Mouse (Mus musculus) intestine, embryonic 16.5 days (tissue): ENCODE measurements around the gene Gm26920. TPM values are rescaled to one million over a fixed set of nuclear protein-coding genes. Genes with fewer than 3 reads are reported as not detected.

ENCODE experiments used
- ATAC-seq: fragments of 200-750 bp; cut with Nextera tagmentation; 2 replicates; pipeline ENCODE4 v1.8.0; 2017; ENCODE audit warnings: moderate TSS enrichment, moderate library complexity
- H3K27ac ChIP-seq: fragments of 300-500 bp; sonication (generic); 2 replicates; pipeline ENCODE4 v1.5.1; 2014; ENCODE audit warnings: mild to moderate bottlenecking, low read length
- H3K27me3 ChIP-seq: fragments of 300-500 bp; sonication (generic); replicated peaks from 2 replicates; pipeline ENCODE4 v1.6.1; 2014; ENCODE audit warnings: low read length, control low read depth, mixed read lengths; ENCODE audit not compliant: control insufficient read depth, insufficient read depth
- H3K36me3 ChIP-seq: fragments of 300-500 bp; sonication (generic); 2 replicates; pipeline ENCODE4 v1.6.1; 2014; ENCODE audit warnings: low read length, control low read depth; ENCODE audit not compliant: control insufficient read depth, insufficient read depth
- H3K4me1 ChIP-seq: fragments of 300-500 bp; sonication (generic); 2 replicates; pipeline ENCODE4 v1.6.1; 2014; ENCODE audit warnings: low read length, control low read depth, mixed read lengths; ENCODE audit not compliant: control insufficient read depth, insufficient read depth
- H3K4me2 ChIP-seq: fragments of 300-500 bp; sonication (generic); 2 replicates; pipeline ENCODE4 v1.6.1; 2014; ENCODE audit warnings: low read depth, low read length, control low read depth
- H3K4me3 ChIP-seq: fragments of 300-500 bp; sonication (generic); 2 replicates; pipeline ENCODE4 v1.5.1; 2014; ENCODE audit warnings: mild to moderate bottlenecking, low read length
- H3K9ac ChIP-seq: fragments of 300-500 bp; sonication (generic); 2 replicates; pipeline ENCODE4 v1.6.1; 2014; ENCODE audit warnings: low read depth, low read length
- H3K9me3 ChIP-seq: fragments of 300-500 bp; sonication (generic); 2 replicates; pipeline ENCODE4 v1.6.1; 2016; ENCODE audit warnings: low read length, control low read depth; ENCODE audit not compliant: control insufficient read depth
- WGBS: fragments of 180-500 bp; shearing (Covaris S2); extraction: QIAGEN DNeasy Blood & Tissue Kit; methylation state at CpG from one replicate; pipeline ENCODE4 v1.1.7; 2014; 5-methylcytosine and 5-hydroxymethylcytosine counted together
- polyA plus RNA-seq: library from polyadenylated mRNA; unstranded; fragments of >200 nt; fragmentation: Nextera tagmentation; extraction: Ambion mirVana; gene quantifications from 2 replicates; pipeline ENCODE4 v1.2.1, GENCODE M21; 2015

The Gm26920 gene
- polyA plus RNA-seq, 1 experiment from 2014 or later, result 0.62 TPM

GRCm38 (mm10) chr7:30095551-30096125, 5.4 kb upstream of the Gm26920 start:
- peaks cover 3% of the 10 kb centered on the region; the same call in 1 of the 2 replicates for H3K36me3 ChIP-seq
- peaks cover 12% of the 10 kb centered on the region; the same call in 1 of the 2 replicates for H3K4me1 ChIP-seq
- H3K27ac ChIP-seq, result no peak overlapping the region
- peak overlapping the region; percentile 66 for H3K9ac ChIP-seq
- no peaks in the 10 kb centered on the region for H3K27me3 ChIP-seq
- WGBS, result 3% methylated on average over 5 of the region's 5 CpGs
- H3K4me3 ChIP-seq, result peak overlapping the region; percentile 74
- H3K4me2 ChIP-seq, result peak overlapping the region; percentile 72
- no peaks in the 10 kb centered on the region for H3K9me3 ChIP-seq
- no peak for ATAC-seq

- Histone ChIP-seq H3K4me3 (peak within 1 kb of the TSS; percentile 74), H3K27me3 (no peaks in the 10 kb centered on the region), H3K9ac (peak within 1 kb of the TSS; percentile 83), H3K27ac (peak within 1 kb of the TSS; percentile 93), H3K9me3 (no peaks in the 10 kb centered on the region), H3K4me1 (peaks cover 12% of the 10 kb centered on the region; the same call in 1 of the 2 replicates), H3K4me2 (peak within 1 kb of the TSS; percentile 72), H3K36me3 (peaks cover 3% of the 10 kb centered on the region; the same call in 1 of the 2 replicates)
- ATAC-seq, result peak; percentile 86
- WGBS, result under 1% methylated on average over 26 of the region's 26 CpGs
These were observed 4.6 kb upstream of the Gm26920 start, which contains the start of gene Zfp260 for GRCm38 (mm10) chr7:30094646-30095429. TSS of gene Zfp260 (plus strand) at chr7:30094777.

- Histone ChIP-seq H3K4me3 (peak overlapping the region; percentile 74), H3K4me2 (peak overlapping the region; percentile 54), H3K27ac (no peak overlapping the region; the same call in 1 of the 2 replicates), H3K36me3 (no peaks in the 10 kb centered on the region), H3K9me3 (no peaks in the 10 kb centered on the region), H3K27me3 (no peaks in the 10 kb centered on the region), H3K4me1 (peaks cover 18% of the 10 kb centered on the region), H3K9ac (peak overlapping the region; percentile 57)
- no peak for ATAC-seq
- WGBS, result 72% methylated on average over 6 of the region's 6 CpGs
These were observed 3.8 kb upstream of the Gm26920 start for GRCm38 (mm10) chr7:30093918-30094415.

- Histone ChIP-seq H3K4me2 (no peak overlapping the region), H3K27me3 (no peaks in the 10 kb centered on the region), H3K9ac (no peak overlapping the region), H3K27ac (no peak overlapping the region), H3K4me1 (peaks cover 19% of the 10 kb centered on the region), H3K36me3 (no peaks in the 10 kb centered on the region), H3K9me3 (no peaks in the 10 kb centered on the region), H3K4me3 (no peak overlapping the region)
- no peak for ATAC-seq
- 82% methylated on average over 9 of the region's 9 CpGs for WGBS
These were observed 2.5 kb upstream of the Gm26920 start for GRCm38 (mm10) chr7:30092666-30093065.

- Histone ChIP-seq H3K9ac (peak overlapping the region; percentile 50; the same call in 1 of the 2 replicates), H3K4me3 (peak overlapping the region; percentile 74)
These were observed 868 bp upstream of the Gm26920 start for GRCm38 (mm10) chr7:30090970-30091585.

GRCm38 (mm10) chr7:30089405-30089804, 805 bp downstream of the Gm26920 start:
- H3K36me3 ChIP-seq, result no peaks in the 10 kb centered on the region
- H3K4me3 ChIP-seq, result peak overlapping the region; percentile 74
- peak overlapping the region; percentile 77 for H3K4me2 ChIP-seq
- no peak for ATAC-seq
- H3K27me3 ChIP-seq, result no peaks in the 10 kb centered on the region
- peaks cover 13% of the 10 kb centered on the region for H3K4me1 ChIP-seq
- H3K9me3 ChIP-seq, result no peaks in the 10 kb centered on the region
- H3K9ac ChIP-seq, result peak overlapping the region; percentile 72; the same call in 1 of the 2 replicates
- 12% methylated on average over 6 of the region's 6 CpGs for WGBS
- no peak overlapping the region for H3K27ac ChIP-seq

More at GRCm38 (mm10) chr7:30090970-30091585, 868 bp upstream of the Gm26920 start:
- H3K36me3 ChIP-seq, result no peaks in the 10 kb centered on the region
- ATAC-seq, result no peak; the same call in 1 of the 2 replicates
- H3K4me2 ChIP-seq, result peak overlapping the region; percentile 77
- WGBS, result 9% methylated on average over 9 of the region's 9 CpGs
- H3K27me3 ChIP-seq, result no peaks in the 10 kb centered on the region
- H3K4me1 ChIP-seq, result peaks cover 16% of the 10 kb centered on the region
- no peaks in the 10 kb centered on the region for H3K9me3 ChIP-seq
- H3K27ac ChIP-seq, result peak overlapping the region; percentile 59

GRCm38 (mm10) chr7:30086524-30086923, 3.7 kb downstream of the Gm26920 start:
- H3K4me3 ChIP-seq, result no peak overlapping the region
- no peak overlapping the region for H3K9ac ChIP-seq
- no peak for ATAC-seq
- H3K4me2 ChIP-seq, result no peak overlapping the region
- no peaks in the 10 kb centered on the region for H3K27me3 ChIP-seq
- no peaks in the 10 kb centered on the region for H3K9me3 ChIP-seq
- H3K4me1 ChIP-seq, result peaks cover 7% of the 10 kb centered on the region
- WGBS, result 90% methylated on average over 9 of the region's 9 CpGs
- no peak overlapping the region for H3K27ac ChIP-seq
- no peaks in the 10 kb centered on the region for H3K36me3 ChIP-seq

GRCm38 (mm10) chr7:30072146-30073028, 17.8 kb downstream of the Gm26920 start, which contains the start of gene Zfp82:
TSS of gene Zfp82 (minus strand) at chr7:30072900.
- WGBS, result under 1% methylated on average over 50 of the region's 50 CpGs
- H3K27ac ChIP-seq, result peak within 1 kb of the TSS; percentile 67
- peak within 1 kb of the TSS; percentile 95 for H3K4me2 ChIP-seq
- no peaks in the 10 kb centered on the region for H3K36me3 ChIP-seq
- peak within 1 kb of the TSS; percentile 86 for H3K4me3 ChIP-seq
- H3K27me3 ChIP-seq, result no peaks in the 10 kb centered on the region
- H3K4me1 ChIP-seq, result no peaks in the 10 kb centered on the region
- no peaks in the 10 kb centered on the region for H3K9me3 ChIP-seq
- peak within 1 kb of the TSS; percentile 84 for H3K9ac ChIP-seq
- ATAC-seq, result peak; percentile 96
